Mouse (Mus musculus) spleen, postnatal 10 days (tissue): Measurements from ENCODE around the gene Il17ra.

Experiments used
- DNase-seq, 2 experiments: peaks; one replicate each; pipeline ENCODE4 v3.0.0; 2021 to 2022; ENCODE audit warnings: low spot score in 2 of 2

Gene Il17ra

DNA sequence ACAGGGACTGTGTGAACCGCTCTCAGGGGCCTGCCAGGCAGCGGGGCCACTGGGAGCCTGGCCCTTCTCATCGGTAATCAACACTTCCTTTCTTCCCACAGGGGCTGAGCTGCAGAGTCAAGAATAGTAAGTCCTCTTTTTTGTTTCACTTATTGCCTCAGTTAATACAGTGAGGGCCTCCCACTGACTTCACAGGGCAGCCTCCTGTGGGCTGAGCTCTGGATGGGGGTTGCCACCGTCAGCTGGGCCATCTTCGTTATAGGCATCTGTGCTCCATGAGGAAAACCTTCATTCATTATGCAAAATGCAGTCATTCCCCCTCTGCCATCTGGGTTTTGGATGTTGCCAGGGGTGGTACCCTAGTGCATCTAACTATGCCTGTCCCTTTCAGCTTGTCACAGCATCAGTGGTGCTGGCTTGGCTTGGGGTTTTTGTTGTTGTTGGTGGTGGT is 9.0 kb downstream of the Il17ra start:
- no peak for DNase-seq

DNA sequence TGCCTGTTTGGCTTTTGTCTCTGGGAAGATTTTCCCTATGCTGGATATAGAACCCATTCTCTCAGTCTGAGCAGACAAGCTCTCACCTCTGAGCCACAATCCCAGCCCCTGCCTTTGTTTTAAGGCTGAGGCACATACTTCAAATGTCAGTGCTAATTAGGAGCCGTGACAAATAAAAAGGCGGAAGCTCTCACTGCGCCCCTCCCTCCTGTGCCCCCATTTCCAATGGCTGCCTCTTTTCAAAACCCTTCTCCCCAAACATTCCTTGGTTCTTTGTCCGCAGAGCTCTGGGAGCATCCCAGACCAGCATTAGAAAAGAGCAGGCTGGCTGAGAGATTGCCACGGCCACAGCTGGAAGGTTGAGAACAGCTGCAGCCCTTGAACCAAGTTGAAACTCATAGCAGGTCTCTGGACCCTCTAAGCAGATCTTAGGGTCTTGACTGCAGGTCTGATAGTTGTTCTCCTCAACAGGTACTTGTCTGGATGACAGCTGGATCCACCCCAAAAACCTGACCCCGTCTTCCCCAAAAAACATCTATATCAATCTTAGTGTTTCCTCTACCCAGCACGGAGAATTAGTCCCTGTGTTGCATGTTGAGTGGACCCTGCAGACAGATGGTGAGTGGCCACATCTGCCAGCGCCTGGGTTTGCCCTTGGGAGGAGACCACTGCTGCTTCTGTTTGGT is 9.6 kb downstream of the Il17ra start:
- DNase-seq = no peak

DNA sequence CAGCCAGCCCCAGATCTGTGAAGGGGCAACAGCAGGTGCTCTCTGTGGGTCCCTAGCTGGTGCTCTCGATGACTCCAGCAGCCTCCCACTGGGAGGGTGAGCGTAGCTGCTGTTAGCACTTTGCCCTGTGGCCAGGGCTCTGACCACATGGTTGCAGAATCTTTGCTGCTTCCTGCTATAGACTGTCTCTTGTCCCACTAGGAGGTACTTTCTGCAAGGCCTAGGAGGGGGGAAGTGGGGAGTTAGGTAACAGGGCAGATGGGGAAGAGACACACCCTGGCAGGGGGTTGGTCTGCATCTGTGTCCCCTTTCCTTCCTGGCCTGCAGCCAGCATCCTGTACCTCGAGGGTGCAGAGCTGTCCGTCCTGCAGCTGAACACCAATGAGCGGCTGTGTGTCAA is 10.4 kb downstream of the Il17ra start:
- DNase-seq = peak in 1 of 2 experiments; percentile 65

DNA sequence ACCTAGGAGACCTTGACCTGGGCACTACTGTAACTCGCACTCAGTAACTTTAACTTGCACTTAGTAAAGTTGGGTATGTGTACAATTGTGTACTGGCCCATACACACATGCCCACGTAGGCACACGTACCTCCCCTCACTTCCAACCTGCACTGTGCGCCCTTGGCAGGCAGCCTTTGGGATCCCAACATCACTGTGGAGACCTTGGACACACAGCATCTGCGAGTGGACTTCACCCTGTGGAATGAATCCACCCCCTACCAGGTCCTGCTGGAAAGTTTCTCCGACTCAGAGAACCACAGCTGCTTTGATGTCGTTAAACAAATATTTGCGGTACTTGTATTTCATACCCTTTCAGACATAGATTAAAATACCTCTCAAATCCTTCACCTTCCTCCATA is 12.2 kb downstream of the Il17ra start:
- no peak for DNase-seq

DNA sequence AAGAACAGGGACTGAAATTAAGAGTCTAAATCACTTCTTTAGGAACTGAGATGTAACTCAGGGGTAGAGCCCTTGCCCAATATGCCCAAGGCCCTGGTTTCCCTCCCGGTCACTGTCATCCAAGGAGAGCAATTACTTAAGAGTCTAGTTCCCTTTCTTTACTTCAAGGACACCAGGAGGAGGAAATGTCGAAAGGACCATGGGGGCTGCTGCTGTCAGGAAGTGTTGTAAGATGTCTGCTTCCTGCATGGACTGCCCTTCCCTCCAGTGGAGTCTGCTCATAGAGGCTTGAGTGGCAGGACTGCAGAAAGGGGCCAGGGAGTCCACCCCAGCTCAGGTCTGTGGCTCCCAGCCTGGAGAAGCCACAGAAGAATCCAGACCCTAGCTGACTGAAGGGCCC is 16.3 kb downstream of the Il17ra start:
- DNase-seq = peak in 1 of 2 experiments; percentile 7

DNA sequence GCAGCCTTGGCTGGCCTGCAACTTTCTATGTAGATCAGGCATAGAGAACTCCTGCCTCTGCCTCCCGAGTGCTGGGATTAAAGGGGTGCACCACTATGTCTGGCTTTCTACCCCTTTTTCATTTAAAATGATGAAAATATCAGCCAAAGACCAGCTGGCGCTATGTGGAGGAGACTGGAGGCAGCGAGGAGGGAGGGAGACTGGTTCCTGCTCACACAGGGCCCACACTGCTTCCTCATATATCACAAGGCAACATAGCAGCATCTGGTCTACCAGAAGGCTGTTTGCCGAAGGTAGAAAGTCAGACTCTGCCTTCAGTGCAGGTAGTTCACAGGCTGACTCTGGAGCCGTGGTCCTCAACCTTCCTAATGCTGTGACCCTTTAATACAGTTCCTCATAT is 17.3 kb downstream of the Il17ra start:
- no peak for DNase-seq

DNA sequence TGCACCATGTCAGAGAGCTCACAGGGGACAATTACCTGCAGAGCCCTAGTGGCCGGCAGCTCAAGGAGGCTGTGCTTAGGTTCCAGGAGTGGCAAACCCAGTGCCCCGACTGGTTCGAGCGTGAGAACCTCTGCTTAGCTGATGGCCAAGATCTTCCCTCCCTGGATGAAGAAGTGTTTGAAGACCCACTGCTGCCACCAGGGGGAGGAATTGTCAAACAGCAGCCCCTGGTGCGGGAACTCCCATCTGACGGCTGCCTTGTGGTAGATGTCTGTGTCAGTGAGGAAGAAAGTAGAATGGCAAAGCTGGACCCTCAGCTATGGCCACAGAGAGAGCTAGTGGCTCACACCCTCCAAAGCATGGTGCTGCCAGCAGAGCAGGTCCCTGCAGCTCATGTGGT is 18.5 kb downstream of the Il17ra start:
- peak; percentile 14 to 65 for DNase-seq

DNA sequence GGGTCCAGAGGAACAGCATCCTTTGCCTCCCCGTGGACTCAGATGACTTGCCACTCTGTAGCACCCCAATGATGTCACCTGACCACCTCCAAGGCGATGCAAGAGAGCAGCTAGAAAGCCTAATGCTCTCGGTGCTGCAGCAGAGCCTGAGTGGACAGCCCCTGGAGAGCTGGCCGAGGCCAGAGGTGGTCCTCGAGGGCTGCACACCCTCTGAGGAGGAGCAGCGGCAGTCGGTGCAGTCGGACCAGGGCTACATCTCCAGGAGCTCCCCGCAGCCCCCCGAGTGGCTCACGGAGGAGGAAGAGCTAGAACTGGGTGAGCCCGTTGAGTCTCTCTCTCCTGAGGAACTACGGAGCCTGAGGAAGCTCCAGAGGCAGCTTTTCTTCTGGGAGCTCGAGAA is 19.0 kb downstream of the Il17ra start:
- peak in 1 of 2 experiments; percentile 4 for DNase-seq

DNA sequence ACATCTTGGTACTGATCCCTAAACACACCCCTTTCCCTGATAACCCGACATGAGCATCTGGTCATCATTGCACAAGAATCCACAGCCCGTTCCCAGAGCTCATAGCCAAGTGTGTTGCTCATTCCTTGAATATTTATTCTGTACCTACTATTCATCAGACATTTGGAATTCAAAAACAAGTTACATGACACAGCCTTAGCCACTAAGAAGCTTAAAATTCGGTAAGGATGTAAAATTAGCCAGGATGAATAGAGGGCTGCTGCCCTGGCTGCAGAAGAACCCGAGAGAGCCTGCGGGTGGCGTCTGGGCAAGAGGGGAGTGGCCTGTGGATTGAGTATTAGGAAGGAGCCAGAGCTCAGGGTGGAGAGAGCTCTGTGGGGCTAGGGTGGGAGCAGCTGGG is 19.7 kb downstream of the Il17ra start:
- DNase-seq = peak in 1 of 2 experiments; percentile 5

DNA sequence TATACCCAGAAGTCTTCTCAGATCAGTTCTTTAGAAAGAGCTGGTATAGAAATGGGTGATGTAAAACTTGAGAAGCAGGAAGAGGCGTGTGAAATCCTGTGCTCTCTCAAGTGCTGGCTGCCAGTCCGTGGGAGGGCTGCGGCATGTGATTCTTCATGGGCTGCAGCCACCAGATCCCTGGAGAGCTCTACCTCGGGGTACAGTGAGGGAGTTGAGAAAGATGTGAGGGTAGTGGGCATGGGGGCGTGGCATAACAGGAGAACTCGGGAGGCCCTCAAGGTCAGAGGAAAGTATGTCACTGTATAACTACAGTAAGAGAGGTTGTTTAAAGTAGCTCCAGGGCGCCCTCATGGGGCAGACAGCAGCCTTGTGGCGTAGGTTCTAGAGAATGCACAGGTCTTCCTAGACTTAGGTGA is 20.2 kb downstream of the Il17ra start:
- peak; percentile 50 to 80 for DNase-seq

DNA sequence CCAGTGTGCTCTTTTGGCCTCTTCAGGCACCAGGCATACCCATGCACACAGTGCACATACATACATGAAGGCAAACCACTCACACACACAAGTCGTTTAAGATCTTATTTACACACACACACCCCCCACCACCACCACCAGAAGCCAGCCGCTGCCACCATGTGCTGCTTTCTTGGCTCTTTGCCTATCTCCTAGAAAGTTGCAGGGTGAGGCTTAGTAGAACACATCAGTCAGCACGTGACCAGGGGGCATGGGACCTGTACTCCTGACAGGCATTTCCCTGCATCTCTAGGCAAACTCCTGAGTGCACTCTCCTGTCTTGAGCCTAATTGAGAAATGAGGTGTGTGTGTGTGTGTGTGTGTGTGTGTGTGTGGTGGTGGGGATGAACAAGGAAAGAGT is 22.0 kb downstream of the Il17ra start:
- peak in 1 of 2 experiments; percentile 10 for DNase-seq

DNA sequence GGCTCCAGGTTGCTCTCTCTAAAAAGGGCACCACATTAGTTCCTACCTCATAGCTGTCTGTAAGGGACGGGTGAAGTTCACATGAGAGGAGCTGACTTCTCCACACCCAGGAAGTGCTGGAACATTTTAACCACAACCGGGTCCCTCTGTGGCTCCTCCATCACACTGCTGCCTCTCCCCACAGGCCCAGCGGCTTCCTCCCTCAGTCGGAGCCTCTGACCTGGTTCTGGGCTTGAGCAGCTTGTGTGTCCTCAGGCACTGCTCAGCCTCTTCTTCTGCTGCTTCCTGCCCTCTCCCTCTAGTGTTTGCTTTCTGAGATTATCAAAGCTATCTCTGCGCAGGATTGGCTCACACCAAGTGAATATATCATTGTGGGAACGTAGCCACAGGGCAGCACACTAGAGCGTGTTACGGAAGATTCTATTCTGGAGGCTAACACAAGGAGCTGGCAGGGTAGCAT is 23.0 kb downstream of the Il17ra start:
- DNase-seq = no peak

DNA sequence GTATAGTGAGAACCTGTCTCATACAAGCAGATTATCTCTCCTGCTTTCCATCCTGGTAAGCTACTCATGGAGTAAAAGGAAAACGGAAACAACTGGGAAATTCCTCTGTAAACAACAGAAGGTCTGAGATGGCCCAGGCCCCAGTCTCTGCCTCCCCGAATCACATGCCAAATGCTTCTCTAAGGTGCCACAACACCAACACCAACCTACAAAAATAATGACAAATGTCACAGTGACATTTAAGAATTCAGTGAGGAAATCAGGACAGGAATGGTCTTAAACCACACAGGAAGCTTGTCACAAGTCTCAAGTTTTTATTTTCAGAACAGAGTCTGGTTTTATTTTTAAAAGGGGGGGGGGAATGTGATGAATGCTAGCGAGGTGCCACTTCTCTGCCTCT is 25.6 kb downstream of the Il17ra start:
- no peak for DNase-seq

DNA sequence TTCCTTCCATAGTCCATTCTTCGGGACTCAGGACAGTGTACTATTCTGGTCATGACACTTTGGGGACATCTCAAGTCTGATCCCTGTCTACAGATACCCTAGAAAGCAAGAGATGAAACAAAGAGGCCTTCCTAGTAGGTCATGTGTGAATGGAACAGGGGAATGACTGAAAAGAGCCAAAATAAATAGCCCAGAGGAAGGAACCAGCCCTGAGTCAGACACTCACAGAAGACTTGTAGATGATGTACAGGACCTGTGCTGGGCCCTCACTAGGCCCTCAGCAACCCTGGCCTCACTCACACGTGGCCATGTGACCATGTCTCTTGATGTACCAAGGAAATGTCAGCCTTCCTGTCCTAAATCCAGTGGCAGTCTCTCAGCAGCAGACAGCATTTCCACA is 26.4 kb downstream of the Il17ra start:
- no peak for DNase-seq

DNA sequence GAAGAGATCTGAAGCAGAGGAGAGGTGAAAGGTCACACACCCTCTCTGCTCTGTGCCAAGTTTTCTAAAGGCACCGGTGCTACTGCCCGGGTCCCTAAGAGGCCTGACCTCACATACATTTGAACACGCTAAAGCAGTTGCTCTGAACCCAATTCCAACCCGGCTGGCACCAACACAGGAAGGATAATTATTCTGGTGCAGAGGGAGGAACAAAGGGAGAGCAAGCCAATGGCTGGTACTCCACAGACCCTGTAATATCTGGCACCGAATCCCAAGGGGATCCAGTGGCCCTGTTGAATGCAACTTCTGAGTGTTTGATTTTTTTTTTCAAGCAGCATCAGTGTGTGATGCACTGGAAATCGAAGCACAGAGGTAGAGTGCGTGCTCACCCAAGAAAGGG is 28.0 kb downstream of the Il17ra start:
- DNase-seq = no peak

DNA sequence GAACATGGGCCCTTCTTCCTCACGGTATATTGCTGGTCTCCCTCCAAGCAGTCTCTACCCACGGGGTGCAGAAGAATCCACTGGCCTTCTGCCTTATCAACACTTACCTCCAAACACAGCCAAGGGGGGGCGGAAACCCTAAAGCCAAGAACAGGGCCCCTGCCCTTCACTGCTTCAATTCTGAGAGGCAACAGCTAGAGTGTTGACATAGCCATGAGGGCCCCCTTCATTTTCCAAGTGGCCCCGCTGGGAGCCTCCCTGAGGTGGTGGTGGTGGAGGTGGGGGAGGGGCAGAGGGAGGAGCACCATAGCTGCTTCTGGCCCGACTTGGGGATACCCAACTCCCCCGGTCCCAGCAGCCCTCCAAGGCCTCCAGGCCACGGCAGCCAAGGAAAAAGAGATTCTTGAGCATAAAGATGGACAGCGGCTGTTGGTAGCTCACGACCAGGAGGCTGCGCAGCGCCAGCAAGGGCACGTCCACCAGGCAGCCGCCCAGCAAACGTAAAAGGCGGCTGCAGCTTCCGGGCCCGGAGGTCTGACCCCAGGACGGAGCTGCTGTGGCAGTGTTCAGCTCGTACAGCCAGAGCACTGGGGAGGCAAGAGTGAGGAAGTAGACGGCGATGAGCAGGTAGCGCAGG is 28.9 kb downstream of the Il17ra start:
- no peak for DNase-seq

DNA sequence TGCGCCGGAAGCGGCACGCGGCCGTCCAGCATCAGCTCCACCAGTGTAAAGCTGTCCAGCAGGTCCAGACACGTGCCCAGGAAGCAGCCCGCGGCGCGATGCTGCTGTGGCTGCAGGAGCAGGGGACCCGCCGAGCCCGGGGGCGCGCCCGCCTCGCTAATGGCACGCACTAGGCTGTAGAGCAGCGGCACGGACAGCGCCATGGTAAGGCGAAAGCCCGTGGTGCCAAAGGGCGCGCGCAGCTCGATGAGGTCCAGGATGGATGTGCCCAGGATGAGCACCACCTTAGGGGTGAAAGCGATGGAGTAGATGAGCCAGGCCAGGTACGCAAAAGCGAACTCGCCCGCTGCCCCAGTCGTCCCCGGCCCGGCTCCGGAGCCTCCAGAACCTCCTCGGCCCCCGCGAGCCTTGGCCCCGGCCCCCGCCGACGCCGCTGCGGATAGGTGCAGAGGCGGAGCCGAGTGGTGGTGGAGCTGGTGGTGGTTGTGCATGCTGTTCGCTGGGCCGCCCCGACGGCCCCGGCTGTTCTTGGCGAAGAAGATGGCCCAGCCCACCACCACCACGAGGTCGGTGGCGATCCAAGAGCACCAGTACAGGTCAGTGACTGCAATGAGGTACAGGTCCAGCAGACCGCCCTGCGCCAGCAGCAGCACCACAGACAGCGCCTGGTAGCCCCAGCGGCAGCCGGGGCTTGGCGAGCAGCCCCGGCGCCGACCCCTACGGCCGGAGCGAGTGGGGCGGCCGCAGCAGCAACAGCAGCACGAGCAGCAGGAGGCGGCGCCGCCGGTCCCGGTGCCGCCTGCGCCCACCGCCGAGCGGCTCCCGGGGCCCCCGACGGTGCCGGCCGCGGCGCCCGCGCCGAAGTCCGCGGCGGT is 29.7 kb downstream of the Il17ra start:
- DNase-seq = peak; percentile 33 to 49

DNA sequence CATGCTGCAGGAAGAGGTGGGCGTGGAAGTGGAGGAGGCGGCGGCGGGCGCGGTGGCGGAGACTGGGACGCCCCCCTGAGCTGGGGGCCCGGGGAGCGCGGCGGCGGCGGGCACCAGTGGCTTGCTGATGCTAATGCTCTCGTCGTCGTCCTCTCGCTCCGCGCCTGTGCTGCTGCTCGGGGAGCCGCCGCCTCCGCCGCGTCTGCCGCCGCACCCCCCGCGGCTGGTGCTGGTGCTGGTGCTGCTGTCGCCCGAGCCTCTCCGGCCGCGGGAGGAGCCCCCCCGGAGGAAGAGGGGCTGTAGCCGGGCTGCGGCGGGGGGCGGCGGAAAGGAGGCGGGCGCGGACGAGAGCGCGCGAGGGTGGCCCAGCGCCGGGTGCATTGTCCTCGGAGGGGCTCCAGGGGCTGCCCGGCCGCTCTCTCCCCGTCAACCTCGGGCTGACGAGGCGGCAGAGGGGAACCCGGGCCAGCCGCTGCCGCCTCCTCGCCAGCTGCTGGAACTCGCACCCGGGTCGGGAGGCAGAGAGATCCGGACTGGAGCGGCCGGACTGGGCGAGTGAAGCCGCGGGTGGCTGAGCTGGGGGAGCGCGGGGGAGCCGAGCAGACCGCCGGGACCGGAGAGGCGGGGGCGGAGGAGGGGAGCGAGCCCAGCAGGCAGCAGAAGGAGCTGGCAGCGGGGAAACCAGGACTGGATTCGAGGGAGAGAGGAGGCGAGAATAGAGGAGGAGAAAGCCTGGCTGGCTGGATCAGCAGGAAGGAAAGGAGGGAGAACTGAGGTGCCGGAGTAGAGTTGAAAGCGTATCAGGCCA is 30.5 kb downstream of the Il17ra start, which contains the start of gene Tmem121b:
Tmem121b (minus strand) TSS at position 434 of the 808 bp plus-strand sequence.
- DNase-seq = peak; percentile 20 to 41

DNA sequence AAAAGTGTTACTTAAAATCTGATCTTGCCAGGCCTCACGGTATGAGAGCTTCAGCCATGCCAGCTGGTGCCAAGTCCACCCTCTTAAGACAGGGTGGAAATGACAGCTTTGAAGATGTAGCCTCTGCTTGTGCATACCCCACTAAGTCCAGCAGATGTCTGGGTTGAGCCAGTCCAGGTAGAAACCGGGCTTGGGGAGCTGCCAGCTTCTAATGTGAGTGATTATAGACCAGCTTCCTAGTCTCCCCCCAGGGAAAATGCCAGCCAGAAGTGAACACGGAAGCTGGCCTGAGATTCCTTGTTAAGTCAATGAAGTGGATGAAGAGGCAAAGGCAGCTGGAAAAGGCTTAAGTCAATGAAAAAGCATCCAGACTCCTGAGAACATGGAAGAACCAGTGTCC is 33.5 kb downstream of the Il17ra start:
- no peak for DNase-seq

DNA sequence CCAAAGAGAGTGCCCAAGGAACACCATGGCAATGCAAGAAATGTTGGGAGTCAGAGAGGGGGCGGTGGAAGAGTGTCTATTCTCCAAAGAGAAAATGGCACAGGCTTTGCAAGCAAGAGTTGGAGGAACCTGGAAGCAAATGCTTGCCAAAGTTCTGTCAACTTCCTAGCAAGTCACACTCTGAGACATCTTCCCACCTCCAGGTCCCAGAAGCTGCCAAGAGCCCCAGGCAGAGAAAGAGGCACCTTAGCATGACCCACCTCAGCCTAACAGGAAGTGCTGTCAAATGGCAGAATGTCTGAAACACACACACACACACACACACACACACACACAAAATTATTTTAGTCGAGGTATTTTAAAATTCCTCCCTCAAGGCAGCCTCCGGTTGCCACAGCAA is 41.0 kb downstream of the Il17ra start:
- DNase-seq = no peak

DNA sequence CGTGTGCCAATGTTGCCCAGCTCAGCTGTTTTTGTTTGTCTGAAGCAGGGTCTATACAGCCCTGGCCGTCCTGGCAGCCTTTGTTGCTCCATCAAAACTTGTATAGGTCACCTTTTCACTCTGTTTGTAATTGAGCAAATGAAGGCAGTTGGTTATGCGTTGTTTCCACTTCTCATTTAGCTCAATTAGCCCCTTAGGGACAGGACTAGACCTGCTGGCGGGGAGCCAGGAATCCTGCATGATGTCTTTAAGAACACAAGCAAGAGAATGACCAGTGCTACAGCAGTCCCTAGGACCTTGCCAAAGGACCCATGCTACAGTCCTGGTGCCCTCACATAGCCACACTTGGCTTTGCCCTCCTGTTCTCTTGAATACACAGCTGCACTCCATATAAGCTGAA is 42.5 kb downstream of the Il17ra start:
- DNase-seq = no peak

DNA sequence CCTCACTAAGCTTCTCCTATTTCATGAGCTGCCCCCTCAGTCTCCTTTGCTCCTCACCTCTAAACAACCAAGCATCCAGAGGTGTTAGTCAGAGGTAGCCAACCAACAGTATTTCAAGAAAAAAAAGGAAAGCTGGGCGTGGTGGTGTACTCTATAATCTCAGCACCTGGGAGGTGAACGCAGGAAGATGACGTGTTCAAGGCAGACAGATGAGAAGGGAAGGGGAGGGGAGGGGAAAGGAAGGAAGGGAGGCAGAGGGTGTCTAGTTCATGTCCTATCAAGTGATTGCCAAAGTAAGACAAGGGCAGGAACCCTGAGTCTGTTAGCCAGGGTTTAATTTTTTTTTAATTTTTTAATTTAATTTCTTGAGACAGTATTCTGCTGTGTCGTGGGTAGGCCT is 45.6 kb downstream of the Il17ra start:
- no peak for DNase-seq
